10 mouse cellular contexts compared by ENCODE assay signal in the genomic region with DNA sequence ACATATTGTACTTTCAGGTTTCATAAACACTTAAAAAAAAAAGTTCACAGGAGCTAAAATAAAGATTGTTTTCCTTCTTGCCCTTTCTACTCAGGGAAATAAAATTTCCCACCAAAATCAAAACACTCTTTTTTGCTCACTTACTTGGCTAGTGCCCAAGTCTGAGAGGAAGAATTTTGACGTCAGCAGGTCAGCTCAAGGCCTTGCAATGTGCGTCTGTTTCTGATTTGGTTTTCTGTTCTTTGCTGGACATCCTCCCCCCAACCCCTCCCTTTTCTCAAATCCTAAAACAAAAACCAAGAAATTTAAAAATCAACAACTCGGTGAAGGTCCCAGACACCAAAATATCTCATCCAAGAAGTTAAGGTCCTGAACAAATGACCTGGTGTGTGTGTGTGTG.
DNase-seq lines count a peak whose midpoint lies in the region; TF ChIP-seq lines count a peak whose summit lies in the region.
"Had no signal": no experiment of that assay in that cellular context is flagged by ENCODE, and none has a peak within 500 bp of the region (broad histone marks: within the 10 kb centered on the region; RNA-seq: fewer than 3 reads in every experiment).

No protein-coding gene starts in this region.

- no peaks in the 10 kb centered on the region for H3K4me1 ChIP-seq in testis, adult 2 months (ENCODE audit: control insufficient read depth, insufficient read depth, low read length)

- no peaks in the 10 kb centered on the region for H3K36me3 ChIP-seq in testis, adult 2 months (ENCODE audit: control insufficient read depth, insufficient read depth, low read length)

- no peak overlapping the region for H3K4me3 ChIP-seq in testis, adult 2 months (ENCODE audit: control insufficient read depth, low read depth, low read length)

- no peak for TF ChIP-seq POLR2A in testis, adult 2 months (IDR thresholded peaks at IDR 0.05; ENCODE audit: control insufficient read depth, low read depth, low read length)

- no peak for TF ChIP-seq CTCF in testis, adult 2 months (IDR thresholded peaks at IDR 0.05; ENCODE audit: control insufficient read depth, insufficient read depth, insufficient replicate concordance, low read depth, low read length)

- no peaks in the 10 kb centered on the region for H3K27me3 ChIP-seq in testis, adult 2 months (ENCODE audit: control insufficient read depth, insufficient read depth, low read length)

- H3K27ac ChIP-seq in testis, adult 2 months (ENCODE audit: control insufficient read depth, insufficient read depth, low read depth, low read length) = peak overlapping the region; percentile 67

- DNase-seq in adrenal gland, adult (ENCODE audit: inconsistent age in 2 of 2, low spot score in 1 of 2) = peak; percentile 79 to 92
- DNase-seq in adrenal gland, adult 18-20 months (ENCODE audit: low spot score in 2 of 2) = no peak
- DNase-seq in testis, postnatal 10 days (ENCODE audit: low spot score) = no peak
- peak; percentile 86 for DNase-seq in kidney, postnatal 14 days
- DNase-seq in cerebellum, adult 11-12 months = no peak
- no peak for DNase-seq in cerebellum, postnatal 36 days
- no peak for DNase-seq in layer of hippocampus, postnatal 10 days (ENCODE audit: low spot score in 2 of 2)
- DNase-seq: left cerebral cortex, postnatal 4 days; thymus, postnatal 4 days had no signal

Comparison
In these comparisons a context has a peak if more than half of its experiments do, and no peak if none do; other contexts are left out.
1. DNase-seq: peak in adrenal gland, adult (2 of 2) and kidney, postnatal 14 days (single experiment); none in adrenal gland, adult 18-20 months (0 of 2), testis, postnatal 10 days (single experiment), cerebellum, adult 11-12 months (single experiment), cerebellum, postnatal 36 days (0 of 2) and layer of hippocampus, postnatal 10 days (0 of 2).